Mouse (Mus musculus): Measurements from ENCODE around the gene Itgb1bp1.

The Itgb1bp1 gene

DNA sequence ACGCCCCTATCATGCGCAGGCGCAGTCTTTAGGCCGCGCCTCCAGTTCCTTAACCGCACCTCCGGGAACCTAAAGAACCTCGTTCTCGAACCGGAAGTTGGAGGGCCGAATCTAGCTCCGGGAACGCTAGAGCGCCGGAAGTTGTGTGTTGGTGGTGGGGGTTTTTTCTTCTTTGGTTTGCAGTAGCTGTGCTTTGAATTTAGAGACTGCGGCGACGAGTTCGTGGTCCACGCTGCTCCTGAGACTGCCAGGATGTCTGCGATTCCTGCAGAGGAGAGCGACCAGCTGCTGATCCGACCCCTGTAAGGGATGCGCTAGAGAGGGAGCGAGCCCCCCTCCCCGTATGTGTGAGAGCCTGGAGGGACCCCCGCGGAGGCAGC lies at the start of gene Itgb1bp1:
Gene Itgb1bp1, minus strand, starts transcription at position 42 of the 380 bp plus-strand sequence.
- peak; percentile 96 to 97 for DNase-seq (ENCODE audit: low spot score in 2 of 2)

- DNase-seq (ENCODE audit: low spot score in 2 of 2): peak; percentile 86 to 89
Measured at GRCm38 (mm10) chr12:21335869-21336268, 49.8 kb upstream of the Itgb1bp1 start.

- no peak for DNase-seq (ENCODE audit: low spot score in 2 of 2)
Measured at GRCm38 (mm10) chr12:21333766-21334165, 47.7 kb upstream of the Itgb1bp1 start.

- no peak for DNase-seq (ENCODE audit: low spot score in 2 of 2)
Measured at GRCm38 (mm10) chr12:21333021-21333420, 46.9 kb upstream of the Itgb1bp1 start.

GRCm38 (mm10) chr12:21331711-21332110 lies 45.6 kb upstream of the Itgb1bp1 start:
- DNase-seq (ENCODE audit: low spot score in 2 of 2): no peak

- DNase-seq (ENCODE audit: low spot score in 2 of 2): no peak
Measured at GRCm38 (mm10) chr12:21330961-21331576, 45.0 kb upstream of the Itgb1bp1 start.

- DNase-seq (ENCODE audit: low spot score in 2 of 2): no peak
Measured at GRCm38 (mm10) chr12:21329661-21330400, 43.7 kb upstream of the Itgb1bp1 start.

DNA sequence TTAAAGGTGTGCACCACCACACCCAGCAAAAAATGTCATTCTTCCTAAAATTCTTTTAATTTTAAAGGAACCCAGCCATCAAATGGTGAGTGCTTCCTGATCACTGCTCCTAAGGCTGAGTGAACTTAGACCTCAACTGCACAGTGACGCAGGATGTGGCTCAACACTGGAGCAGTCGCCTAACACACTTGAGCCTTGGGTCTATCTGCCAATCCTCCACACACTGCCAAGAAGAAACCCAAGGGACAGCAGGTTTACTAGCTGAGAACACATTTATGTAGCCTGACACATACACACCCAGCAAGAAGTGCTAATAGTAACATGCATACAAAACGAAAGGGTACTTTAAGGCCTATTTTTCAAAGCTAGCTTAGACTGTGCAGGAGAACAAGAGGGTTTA lies 40.2 kb upstream of the Itgb1bp1 start:
- DNase-seq (ENCODE audit: low spot score in 2 of 2): no peak

DNA sequence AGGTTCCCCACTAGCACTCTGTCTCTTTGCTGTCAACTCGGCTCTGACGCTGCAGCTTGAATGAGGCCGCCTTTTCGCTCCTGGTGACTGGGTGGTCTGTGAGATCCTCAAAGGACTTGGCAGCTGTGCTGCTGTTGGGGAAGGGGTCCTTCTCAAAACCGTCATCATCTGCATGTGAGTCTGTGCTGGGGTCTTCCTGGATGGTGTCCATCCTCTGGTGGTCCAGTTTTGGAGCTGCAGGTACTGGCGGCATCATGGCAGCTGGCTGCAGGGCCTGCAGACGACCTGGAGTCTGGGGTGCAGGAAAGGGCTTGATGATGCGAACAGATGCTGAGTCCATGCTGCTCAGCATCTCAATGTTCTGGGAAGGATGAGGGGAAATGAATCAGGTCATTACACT lies 39.2 kb upstream of the Itgb1bp1 start:
- DNase-seq (ENCODE audit: low spot score in 2 of 2): no peak

- DNase-seq (ENCODE audit: low spot score in 2 of 2): no peak
Measured at GRCm38 (mm10) chr12:21324101-21324500, 38.0 kb upstream of the Itgb1bp1 start.

- DNase-seq (ENCODE audit: low spot score in 2 of 2): no peak
Measured at GRCm38 (mm10) chr12:21322856-21323255, 36.8 kb upstream of the Itgb1bp1 start.

DNA sequence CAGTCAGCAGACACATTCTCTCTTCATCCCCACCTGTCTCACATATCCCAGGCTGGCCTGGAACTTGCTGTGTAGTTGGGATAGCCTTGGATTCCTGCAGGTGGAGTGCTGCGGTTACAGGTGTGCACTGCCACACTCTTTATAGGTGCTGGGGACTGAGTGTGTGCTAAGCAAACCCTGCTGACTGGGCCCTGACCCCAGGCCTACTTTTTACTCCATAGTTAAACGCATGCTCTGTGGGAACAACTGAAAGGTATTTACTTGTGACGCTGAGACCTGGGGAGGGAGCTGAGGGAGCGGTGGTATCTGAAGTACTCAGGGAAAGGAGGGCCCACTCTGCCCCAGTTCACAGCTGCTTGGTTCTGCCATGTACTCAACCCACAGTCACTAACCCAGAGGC lies 36.2 kb upstream of the Itgb1bp1 start:
- no peak for DNase-seq (ENCODE audit: low spot score in 2 of 2)

DNA sequence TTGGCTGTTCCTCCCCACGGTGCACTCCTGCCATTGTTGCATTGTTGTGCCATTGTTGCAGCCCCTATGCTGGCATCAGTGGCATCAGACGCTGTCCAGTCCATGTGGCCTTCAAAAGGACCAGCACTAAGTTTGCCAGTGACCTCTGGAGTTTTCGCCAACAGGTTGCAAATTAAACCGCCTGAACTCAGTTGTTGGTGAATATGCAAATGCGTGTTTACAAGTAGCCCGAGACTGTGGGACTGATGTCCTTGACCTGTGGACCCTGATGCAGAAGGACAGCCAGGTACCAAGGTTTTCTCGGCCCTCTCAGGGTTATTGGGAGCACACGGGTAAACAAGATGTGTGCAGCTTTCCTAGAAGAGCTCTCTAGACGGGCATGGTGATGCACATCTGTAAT lies 35.1 kb upstream of the Itgb1bp1 start:
- no peak for DNase-seq (ENCODE audit: low spot score in 2 of 2)

DNA sequence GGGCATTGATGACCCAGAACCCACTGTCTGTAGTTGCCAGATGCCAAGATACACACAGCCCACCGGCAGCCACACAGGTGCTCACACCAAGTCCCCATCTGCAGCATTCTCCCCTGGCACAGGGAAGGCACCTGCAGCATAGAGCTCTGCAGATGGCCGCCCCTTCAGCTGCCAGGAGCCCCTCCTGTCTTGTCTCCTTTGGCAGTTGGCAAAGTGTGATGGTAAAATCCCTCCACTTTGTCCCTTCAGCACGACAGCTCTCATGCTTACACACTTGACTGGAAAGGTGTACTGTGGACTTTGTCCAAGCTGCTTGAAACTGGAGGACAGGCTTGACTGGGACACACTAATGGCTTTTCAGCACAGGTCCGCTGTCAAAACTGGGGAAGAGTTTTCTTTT lies 34.2 kb upstream of the Itgb1bp1 start:
- no peak for DNase-seq (ENCODE audit: low spot score in 2 of 2)

GRCm38 (mm10) chr12:21318143-21318895 lies 32.2 kb upstream of the Itgb1bp1 start:
- DNase-seq (ENCODE audit: low spot score in 2 of 2): peak; percentile 76 to 82

- no peak for DNase-seq (ENCODE audit: low spot score in 2 of 2)
Measured at GRCm38 (mm10) chr12:21316869-21317265, 30.8 kb upstream of the Itgb1bp1 start.

DNA sequence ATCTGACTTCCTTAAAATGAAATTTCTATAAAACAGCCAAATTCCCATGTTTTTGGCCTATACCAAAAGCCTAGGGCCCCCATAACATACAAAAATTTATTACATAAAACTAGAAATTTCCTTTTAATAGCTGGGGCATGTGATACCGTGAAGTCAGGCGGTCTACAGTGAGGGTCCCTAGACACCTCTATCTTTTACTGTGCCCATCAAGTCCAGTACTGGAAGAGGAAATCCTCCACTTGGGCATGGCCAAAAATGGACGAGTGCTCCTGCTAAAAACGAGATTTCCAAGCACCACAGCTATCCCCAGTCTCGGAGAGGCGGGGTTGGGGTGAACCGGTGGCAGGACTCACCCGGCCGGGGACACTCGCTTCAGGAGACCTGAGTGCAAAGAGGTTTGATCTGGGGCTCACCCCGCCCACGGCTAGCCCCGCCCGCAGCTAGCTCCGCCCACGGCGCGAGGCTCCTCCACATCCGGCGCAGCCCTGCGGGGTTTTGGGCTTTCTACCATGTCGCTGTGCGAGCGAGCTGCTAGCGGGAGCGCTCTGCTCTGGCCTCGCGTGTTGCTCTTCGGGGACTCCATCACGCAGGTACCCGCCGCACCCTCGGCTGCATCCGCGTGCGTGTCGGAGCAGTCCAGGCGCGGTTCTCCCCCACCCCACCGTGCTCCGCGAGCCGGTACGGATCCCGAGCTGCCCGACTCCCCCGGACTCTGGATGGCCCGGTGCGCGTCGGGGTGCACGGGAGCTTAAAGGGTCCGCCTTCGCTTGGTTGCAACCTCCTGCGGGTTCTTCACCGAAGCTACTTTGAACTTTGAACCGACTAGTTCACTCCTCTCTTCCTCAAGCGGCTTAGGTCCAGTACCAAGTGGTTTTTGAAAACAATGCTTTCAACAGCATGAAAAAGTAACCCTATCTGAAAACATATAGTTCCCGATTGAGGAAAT lies 30.1 kb upstream of the Itgb1bp1 start, which contains the start of gene Iah1:
Gene Iah1, plus strand, starts transcription at position 467 of the 946 bp plus-strand sequence.
- DNase-seq (ENCODE audit: low spot score in 2 of 2): peak; percentile 90 to 91

- no peak for DNase-seq (ENCODE audit: low spot score in 2 of 2)
Measured at GRCm38 (mm10) chr12:21312201-21312600, 26.1 kb upstream of the Itgb1bp1 start.

DNA sequence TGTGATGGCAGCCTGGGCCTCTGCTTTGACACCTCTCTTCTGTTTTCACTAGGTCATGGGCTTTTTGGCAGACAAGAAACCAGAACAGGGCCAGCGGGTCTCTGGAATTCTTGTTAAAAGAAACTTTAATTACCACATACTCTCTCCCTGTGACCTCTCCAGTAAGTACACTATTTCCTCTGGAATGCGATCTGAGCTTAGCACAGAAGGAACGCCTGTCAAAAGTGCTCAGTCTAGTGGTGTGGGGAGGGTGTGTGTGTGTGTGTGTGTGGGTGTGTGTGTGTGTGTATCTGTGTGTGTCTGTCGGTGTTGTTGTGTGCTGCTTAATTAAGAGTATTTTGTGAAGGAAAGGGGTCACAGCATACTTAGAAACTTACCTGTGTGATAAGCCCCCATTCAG lies 20.6 kb upstream of the Itgb1bp1 start:
- no peak for DNase-seq (ENCODE audit: low spot score in 2 of 2)

GRCm38 (mm10) chr12:21305741-21306140 lies 19.7 kb upstream of the Itgb1bp1 start:
- no peak for DNase-seq (ENCODE audit: low spot score in 2 of 2)

DNA sequence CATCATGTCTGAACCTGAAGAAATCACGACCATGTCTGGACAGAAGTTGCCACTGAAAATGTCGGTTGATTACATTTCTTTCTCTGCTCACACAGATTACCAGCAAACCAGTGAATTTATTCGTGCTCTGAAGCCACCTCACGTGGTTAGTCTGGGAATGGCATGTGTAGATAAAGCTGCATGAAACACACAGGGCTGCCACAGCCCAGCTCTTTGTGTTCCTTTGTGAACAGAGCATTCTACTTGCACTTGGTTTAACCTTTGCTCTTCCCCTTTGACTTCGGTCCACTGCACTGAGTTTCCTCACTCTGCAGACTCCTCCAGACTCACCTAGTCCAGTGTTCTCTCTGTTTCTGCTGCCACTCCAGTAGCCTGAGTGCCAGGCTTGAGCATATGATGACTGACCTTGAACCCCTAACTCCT lies 16.3 kb upstream of the Itgb1bp1 start:
- DNase-seq (ENCODE audit: low spot score in 2 of 2): no peak
